Mouse (Mus musculus) heart, postnatal 0 days (tissue): Measurements from ENCODE around the gene Ephb1.

Experiments
- CTCF ChIP-seq: IDR thresholded peaks from 2 replicates; pipeline ENCODE4 v1.5.1; 2016; ENCODE audit warnings: antibody characterized with exemption, control low read depth, low read depth
- EP300 ChIP-seq: IDR thresholded peaks from 2 replicates; pipeline ENCODE4 v1.6.1; 2016; ENCODE audit warnings: antibody characterized with exemption, low read depth

DNA sequence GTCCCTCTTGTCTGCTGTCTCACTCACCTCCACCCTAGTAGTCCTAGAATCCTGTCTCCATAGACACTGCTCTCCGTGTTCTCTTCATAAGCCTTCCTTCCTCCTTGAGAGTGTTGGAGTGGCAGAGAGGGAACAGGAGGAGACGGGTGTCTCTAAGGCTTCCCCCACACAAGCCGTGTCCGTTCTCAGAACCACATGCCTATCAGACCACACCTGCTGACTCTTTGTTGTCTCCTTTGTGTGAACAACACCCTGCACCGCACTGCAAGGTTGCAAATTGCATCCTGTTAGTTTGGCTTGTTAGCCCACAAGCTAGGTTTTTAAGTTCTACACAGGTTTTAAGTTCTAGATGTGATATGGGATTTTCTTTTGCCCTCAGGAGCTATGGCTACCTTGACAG lies 435.2 kb downstream of the Ephb1 start:
- TF ChIP-seq EP300 (no peak), CTCF (no peak)
